Mouse (Mus musculus): ENCODE results near the gene Fstl4. TPM values are rescaled to one million over a fixed set of nuclear protein-coding genes. Genes with fewer than 3 reads are reported as not detected.

Gene Fstl4
- polyA plus RNA-seq, 1 experiment from 2014 or later = 8.5 TPM

DNA sequence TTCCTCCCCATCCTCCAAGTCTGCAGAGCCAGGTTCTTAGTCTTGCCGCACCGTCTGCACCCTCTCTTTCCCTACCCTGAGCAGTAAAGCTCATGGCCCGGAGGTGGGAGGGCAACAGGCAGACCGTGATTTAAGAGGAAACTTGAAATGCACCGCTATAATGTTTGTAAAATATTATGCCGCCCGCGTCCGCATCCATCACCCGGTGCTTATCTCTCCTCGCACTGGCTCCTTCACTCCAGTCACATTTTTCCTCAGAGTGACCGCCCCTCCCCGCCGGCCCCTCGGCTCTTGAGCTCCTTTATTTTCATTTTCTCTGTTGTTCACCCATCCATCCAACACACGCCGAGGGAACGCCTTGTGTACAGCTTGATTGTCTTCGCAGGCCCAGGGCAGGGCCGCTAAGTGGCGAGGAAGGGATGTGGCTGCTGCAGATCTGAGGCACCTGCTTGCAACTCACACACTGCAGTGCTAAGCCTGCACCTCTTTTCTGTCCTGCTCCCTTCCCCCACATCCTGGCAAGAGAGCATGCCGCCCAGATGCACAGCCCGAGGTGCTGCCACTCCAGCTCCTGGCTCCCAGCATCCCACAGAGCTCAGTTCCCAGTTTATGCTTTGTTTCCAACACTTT, 368.1 kb downstream of the Fstl4 start:
- Histone ChIP-seq H3K36me3 (ENCODE audit: insufficient read depth) (no peaks in the 10 kb centered on the region), H3K27me3 (ENCODE audit: insufficient read depth, low read length) (no peaks in the 10 kb centered on the region), H3K9ac (no peak overlapping the region), H3K4me1 (ENCODE audit: insufficient read depth) (no peaks in the 10 kb centered on the region), H3K4me2 (peak overlapping the region; percentile 47), H3K27ac (ENCODE audit: low read depth) (no peak overlapping the region), H3K9me3 (ENCODE audit: low read depth, low read length) (no peaks in the 10 kb centered on the region), H3K4me3 (ENCODE audit: low read depth, low read length) (peak overlapping the region; percentile 0; the same call in 1 of the 2 replicates)
- ATAC-seq (ENCODE audit: insufficient read depth) (no peak), DNase-seq (peak; percentile 31)
- no peak for TF ChIP-seq CTCF (IDR thresholded peaks at IDR 0.05; ENCODE audit: low read depth)
- 12% methylated on average over 23 of the region's 23 CpGs for WGBS

DNA sequence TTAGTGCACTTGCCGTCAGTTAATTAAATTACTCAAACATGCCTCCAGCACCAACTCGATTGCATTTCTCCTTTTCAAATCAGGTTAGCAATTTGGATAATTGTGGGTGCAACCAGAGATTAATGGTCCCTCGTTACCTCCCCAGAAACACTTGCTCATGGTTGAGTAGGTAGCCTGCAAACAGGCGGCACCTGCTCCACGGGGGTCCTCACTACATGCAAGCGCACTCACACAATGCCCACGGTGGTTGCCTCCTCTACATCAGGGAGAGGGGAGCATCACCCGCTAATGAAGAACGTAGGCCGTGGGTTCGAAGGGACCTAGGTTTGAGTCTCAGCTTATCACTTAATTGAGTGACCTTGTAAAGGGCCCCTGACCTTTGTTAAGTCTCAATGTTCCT, 371.9 kb downstream of the Fstl4 start:
- Histone ChIP-seq H3K4me3 (ENCODE audit: low read depth, low read length) (no peak overlapping the region), H3K4me1 (ENCODE audit: insufficient read depth) (no peaks in the 10 kb centered on the region), H3K36me3 (ENCODE audit: insufficient read depth) (no peaks in the 10 kb centered on the region), H3K9ac (no peak overlapping the region), H3K9me3 (ENCODE audit: low read depth, low read length) (no peaks in the 10 kb centered on the region), H3K27ac (ENCODE audit: low read depth) (no peak overlapping the region), H3K4me2 (no peak overlapping the region), H3K27me3 (ENCODE audit: insufficient read depth, low read length) (no peaks in the 10 kb centered on the region)
- DNase-seq (no peak), ATAC-seq (ENCODE audit: insufficient read depth) (no peak)
- WGBS = 87% methylated on average over 11 of the region's 11 CpGs
- no peak for TF ChIP-seq CTCF (IDR thresholded peaks at IDR 0.05; ENCODE audit: low read depth)

GRCm38 (mm10) chr11:53137381-53137780, 372.9 kb downstream of the Fstl4 start:
- no peak for ATAC-seq (ENCODE audit: insufficient read depth)
- H3K9ac ChIP-seq = no peak overlapping the region
- H3K36me3 ChIP-seq (ENCODE audit: insufficient read depth) = no peaks in the 10 kb centered on the region
- no peak overlapping the region for H3K27ac ChIP-seq (ENCODE audit: low read depth)
- no peak for DNase-seq
- H3K27me3 ChIP-seq (ENCODE audit: insufficient read depth, low read length) = no peaks in the 10 kb centered on the region
- WGBS = 71% methylated on average over 8 of the region's 8 CpGs
- no peaks in the 10 kb centered on the region for H3K9me3 ChIP-seq (ENCODE audit: low read depth, low read length)
- H3K4me3 ChIP-seq (ENCODE audit: low read depth, low read length) = no peak overlapping the region
- no peak for TF ChIP-seq CTCF (IDR thresholded peaks at IDR 0.05; ENCODE audit: low read depth)
- H3K4me1 ChIP-seq (ENCODE audit: insufficient read depth) = no peaks in the 10 kb centered on the region
- no peak overlapping the region for H3K4me2 ChIP-seq

- TF ChIP-seq CTCF (IDR thresholded peaks at IDR 0.05; ENCODE audit: low read depth) = no peak
- no peaks in the 10 kb centered on the region for H3K36me3 ChIP-seq (ENCODE audit: insufficient read depth)
- no peak overlapping the region for H3K4me2 ChIP-seq
- no peaks in the 10 kb centered on the region for H3K4me1 ChIP-seq (ENCODE audit: insufficient read depth)
- no peaks in the 10 kb centered on the region for H3K27me3 ChIP-seq (ENCODE audit: insufficient read depth, low read length)
- H3K4me3 ChIP-seq (ENCODE audit: low read depth, low read length) = no peak overlapping the region
- H3K27ac ChIP-seq (ENCODE audit: low read depth) = no peak overlapping the region
- H3K9me3 ChIP-seq (ENCODE audit: low read depth, low read length) = no peaks in the 10 kb centered on the region
- no peak for ATAC-seq (ENCODE audit: insufficient read depth)
- no peak for DNase-seq
- 76% methylated on average over 6 of the region's 6 CpGs for WGBS
- H3K9ac ChIP-seq = no peak overlapping the region
Measured at GRCm38 (mm10) chr11:53138212-53138611, 373.8 kb downstream of the Fstl4 start.

DNA sequence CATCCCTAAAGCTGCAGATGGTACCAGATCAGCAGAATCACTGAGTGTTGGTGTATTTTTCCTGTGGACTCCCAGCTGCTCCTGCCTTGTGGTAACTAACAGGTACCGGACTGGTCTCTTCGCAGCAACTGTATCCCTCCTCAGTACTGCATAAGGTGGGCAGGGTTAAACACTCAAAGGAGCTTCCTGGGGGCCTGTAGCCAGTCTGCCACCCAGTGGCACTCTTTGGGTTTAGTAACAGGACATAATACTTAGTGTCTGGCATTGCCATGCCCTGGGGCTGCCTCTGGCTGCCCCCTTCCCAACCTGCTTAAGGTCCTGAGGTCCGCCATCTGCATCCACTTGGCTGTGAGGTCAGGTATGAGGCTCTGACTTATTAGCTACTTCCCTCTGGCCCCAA, 375.2 kb downstream of the Fstl4 start:
- Histone ChIP-seq H3K4me1 (ENCODE audit: insufficient read depth) (no peaks in the 10 kb centered on the region), H3K4me2 (no peak overlapping the region), H3K27ac (ENCODE audit: low read depth) (no peak overlapping the region), H3K27me3 (ENCODE audit: insufficient read depth, low read length) (no peaks in the 10 kb centered on the region), H3K36me3 (ENCODE audit: insufficient read depth) (no peaks in the 10 kb centered on the region), H3K4me3 (ENCODE audit: low read depth, low read length) (no peak overlapping the region), H3K9ac (no peak overlapping the region), H3K9me3 (ENCODE audit: low read depth, low read length) (no peaks in the 10 kb centered on the region)
- DNase-seq (no peak), ATAC-seq (ENCODE audit: insufficient read depth) (no peak)
- WGBS = 86% methylated on average over 3 of the region's 3 CpGs
- TF ChIP-seq CTCF (IDR thresholded peaks at IDR 0.05; ENCODE audit: low read depth) = 0 out of 2 replicates have a peak, but pooled peaks have one; percentile 17

DNA sequence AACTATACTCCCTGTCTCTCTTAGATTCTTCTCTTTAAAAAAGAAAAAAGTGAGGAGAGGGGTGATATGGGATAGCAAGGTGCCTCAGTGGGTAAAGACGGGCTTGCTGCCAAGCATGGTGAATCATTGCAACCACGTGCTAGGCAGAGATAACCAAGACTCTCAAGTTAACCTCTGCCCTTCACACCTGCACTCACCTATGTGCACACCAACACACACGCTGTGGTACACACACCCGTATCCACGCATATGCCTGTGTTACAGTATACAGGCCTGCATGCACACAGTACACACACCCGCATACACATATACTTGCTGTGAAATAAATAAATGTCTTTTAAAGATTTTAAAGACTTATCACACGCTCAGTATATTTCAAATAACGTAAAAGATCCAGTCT, 375.8 kb downstream of the Fstl4 start:
- TF ChIP-seq CTCF (IDR thresholded peaks at IDR 0.05; ENCODE audit: low read depth) = no peak
- no peak overlapping the region for H3K4me3 ChIP-seq (ENCODE audit: low read depth, low read length)
- H3K27ac ChIP-seq (ENCODE audit: low read depth) = no peak overlapping the region
- DNase-seq = no peak
- no peak overlapping the region for H3K9ac ChIP-seq
- no peak overlapping the region for H3K4me2 ChIP-seq
- H3K27me3 ChIP-seq (ENCODE audit: insufficient read depth, low read length) = no peaks in the 10 kb centered on the region
- H3K9me3 ChIP-seq (ENCODE audit: low read depth, low read length) = no peaks in the 10 kb centered on the region
- ATAC-seq (ENCODE audit: insufficient read depth) = no peak
- H3K4me1 ChIP-seq (ENCODE audit: insufficient read depth) = no peaks in the 10 kb centered on the region
- WGBS = 74% methylated on average over 8 of the region's 8 CpGs
- H3K36me3 ChIP-seq (ENCODE audit: insufficient read depth) = no peaks in the 10 kb centered on the region

DNA sequence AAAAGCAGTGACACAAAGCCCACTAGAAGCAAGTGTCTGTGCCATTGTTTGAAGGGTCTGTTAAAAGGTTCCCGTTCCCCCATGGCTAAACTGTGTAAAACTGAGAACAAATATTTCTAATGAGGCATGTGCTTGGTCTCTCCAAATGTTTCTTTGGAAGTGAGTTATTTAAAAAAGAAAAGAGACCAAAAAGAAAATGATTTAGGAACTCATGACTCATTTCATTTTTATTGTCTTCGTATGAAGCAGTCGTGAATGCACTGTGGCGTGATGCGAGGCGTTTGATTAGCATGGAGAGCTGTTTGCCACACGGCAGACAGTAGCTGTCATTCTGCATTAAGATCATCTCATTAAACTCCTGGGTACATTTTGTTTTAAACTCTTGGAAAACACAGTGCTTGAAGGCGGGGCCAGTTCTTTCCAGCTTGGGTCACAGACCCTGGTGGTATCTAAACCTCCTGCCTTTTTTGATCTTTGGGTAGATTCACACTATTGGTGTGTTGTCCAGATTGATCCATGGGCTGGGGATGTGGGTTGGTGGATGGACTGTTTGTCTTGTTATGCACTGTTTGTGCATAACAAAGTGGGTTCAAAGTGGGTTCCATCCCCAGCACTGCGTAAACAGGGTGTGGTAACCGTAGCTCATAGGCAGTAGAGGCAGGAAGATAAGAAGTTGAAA, 376.4 kb downstream of the Fstl4 start:
- H3K9ac ChIP-seq = no peak overlapping the region
- 68% methylated on average over 10 of the region's 10 CpGs for WGBS
- H3K4me1 ChIP-seq (ENCODE audit: insufficient read depth) = no peaks in the 10 kb centered on the region
- no peak for TF ChIP-seq CTCF (IDR thresholded peaks at IDR 0.05; ENCODE audit: low read depth)
- H3K27ac ChIP-seq (ENCODE audit: low read depth) = no peak overlapping the region
- DNase-seq (no peak), ATAC-seq (ENCODE audit: insufficient read depth) (no peak)
- no peaks in the 10 kb centered on the region for H3K27me3 ChIP-seq (ENCODE audit: insufficient read depth, low read length)
- H3K4me3 ChIP-seq (ENCODE audit: low read depth, low read length) = no peak overlapping the region
- H3K36me3 ChIP-seq (ENCODE audit: insufficient read depth) = no peaks in the 10 kb centered on the region
- H3K9me3 ChIP-seq (ENCODE audit: low read depth, low read length) = no peaks in the 10 kb centered on the region
- H3K4me2 ChIP-seq = no peak overlapping the region

Measured in lung, embryonic 14.5 days (tissue).